Mouse (Mus musculus) liver, adult 10 weeks (tissue): Measurements from ENCODE around the gene Dnajc2. TPM values are rescaled to one million over a fixed set of nuclear protein-coding genes. Genes with fewer than 3 reads are reported as not detected.

Experiments used
- polyA plus RNA-seq: library from polyadenylated mRNA; stranded (reverse); fragments of 350-450 nt; fragmentation: Illumina TruSeq; extraction: RNeasy Lipid Tissue Mini Kit (QIAGEN cat#74804); gene quantifications from one replicate; pipeline ENCODE4 v1.2.3, GENCODE M21; 2014; ENCODE audit warnings: low read depth, low replicate concordance

Dnajc2 gene
- 35.0 TPM for polyA plus RNA-seq

DNA sequence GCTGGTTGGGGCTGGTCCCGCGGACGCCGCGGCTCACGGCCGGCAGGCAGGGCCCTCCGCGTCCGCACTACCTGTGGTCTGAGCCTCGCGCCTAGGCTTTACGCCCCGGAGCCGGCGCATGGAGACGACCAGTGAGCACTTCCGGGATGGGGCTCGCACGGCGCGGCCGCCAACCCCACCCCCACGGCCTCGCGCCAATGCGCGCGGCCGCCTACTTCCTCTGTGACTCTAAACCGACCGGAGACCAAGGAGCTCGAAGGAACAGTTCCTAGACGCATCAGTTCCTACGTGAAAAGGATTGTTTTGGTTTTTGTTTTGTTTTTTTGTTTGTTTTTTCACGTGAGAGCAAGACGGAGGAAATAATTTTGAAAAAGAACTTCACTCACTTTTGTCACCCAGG is at the start of gene Dnajc2, which contains the start of gene Psmc2:
Gene Dnajc2, minus strand, starts transcription at position 199 of the 400 bp plus-strand sequence.
Gene Psmc2, plus strand, starts transcription at position 231 of the 400 bp plus-strand sequence.

GRCm38 (mm10) chr5:21736956-21737585 is 48.0 kb downstream of the Dnajc2 start, which contains the start of gene Pmpcb:
Pmpcb (plus strand) TSS chr5:21737141.

Other genes starting within 250 kb of the Dnajc2 start
- 0.19 TPM for gene Lrrc17, start 241.7 kb downstream of the Dnajc2 start, polyA plus RNA-seq
- not detected for gene Fbxl13, start 139.6 kb downstream of the Dnajc2 start, polyA plus RNA-seq
- gene Armc10, start 139.4 kb downstream of the Dnajc2 start, polyA plus RNA-seq: 11.6 TPM
- gene Napepld, start 83.9 kb downstream of the Dnajc2 start, polyA plus RNA-seq: 1.2 TPM
- gene Pmpcb, start 48.1 kb downstream of the Dnajc2 start, polyA plus RNA-seq: 393 TPM
- gene Psmc2, start within 50 bp of the Dnajc2 start, polyA plus RNA-seq: 80.3 TPM
- gene Slc26a5, start 80.4 kb upstream of the Dnajc2 start, polyA plus RNA-seq: not detected